Mouse (Mus musculus) forebrain, embryonic 14.5 days (tissue): ENCODE data around the gene Nek8. TPM values are rescaled to one million over a fixed set of nuclear protein-coding genes. Genes with fewer than 3 reads are reported as not detected.

Experiments
- microRNA-seq: library from miRNA; unstranded; fragments of <30 nt; microRNA quantifications from one replicate; pipeline ENCODE4, GENCODE M21; 2016
- polyA plus RNA-seq: library from polyadenylated mRNA; unstranded; fragments of >200 nt; fragmentation: Nextera tagmentation; extraction: Ambion mirVana; gene quantifications from 2 replicates; pipeline ENCODE4 v1.2.1, GENCODE M21; 2014

Gene Nek8
- polyA plus RNA-seq, 1 experiment from 2014 or later = 5.5 TPM

Small RNA genes lying within 50 kb of the gene (microRNA-seq; reads per million reads assigned to microRNA genes)
- not detected for gene Mir7653

Other genes with a start within 250 kb of the Nek8 start
- 140 and 175 TPM in 2 replicates for gene Sez6, start 245.9 kb downstream of the Nek8 start, polyA plus RNA-seq
- 16.5 and 17.0 TPM in 2 replicates for gene Phf12, start 193.9 kb downstream of the Nek8 start, polyA plus RNA-seq
- 36.6 and 38.8 TPM in 2 replicates for gene Dhrs13, start 144.4 kb downstream of the Nek8 start, polyA plus RNA-seq
- 56.2 and 64.6 TPM in 2 replicates for gene Flot2, start 138.7 kb downstream of the Nek8 start, polyA plus RNA-seq
- gene Eral1, start 96.3 kb downstream of the Nek8 start, polyA plus RNA-seq = 36.8 and 40.2 TPM in 2 replicates
- gene Fam222b, start 82.0 kb downstream of the Nek8 start, polyA plus RNA-seq = 22.3 and 23.9 TPM in 2 replicates
- gene Traf4, start 11.1 kb downstream of the Nek8 start, polyA plus RNA-seq = 79.2 and 82.6 TPM in 2 replicates
- gene Tlcd1, start within 50 bp of the Nek8 start, polyA plus RNA-seq = 4.4 and 4.5 TPM in 2 replicates
- gene Rpl23a, start 6.9 kb upstream of the Nek8 start, polyA plus RNA-seq = 1,011 and 1,206 TPM in 2 replicates
- 48.1 and 48.2 TPM in 2 replicates for gene Rab34, start 11.8 kb upstream of the Nek8 start, polyA plus RNA-seq
- 0.55 and 0.73 TPM in 2 replicates for gene Proca1, start 16.7 kb upstream of the Nek8 start, polyA plus RNA-seq
- 82.4 and 90.2 TPM in 2 replicates for gene Sdf2, start 69.1 kb upstream of the Nek8 start, polyA plus RNA-seq
- gene Supt6, start 69.3 kb upstream of the Nek8 start, polyA plus RNA-seq = 17.7 and 21.7 TPM in 2 replicates
- 49.4 and 56.0 TPM in 2 replicates for gene 2610507B11Rik, start 85.1 kb upstream of the Nek8 start, polyA plus RNA-seq
- 0.19 and 0.43 TPM in 2 replicates for gene BC030499, start 114.2 kb upstream of the Nek8 start, polyA plus RNA-seq
- gene Spag5, start 124.9 kb upstream of the Nek8 start, polyA plus RNA-seq = 21.5 and 25.4 TPM in 2 replicates
- 161 and 167 TPM in 2 replicates for gene Aldoc, start 146.3 kb upstream of the Nek8 start, polyA plus RNA-seq
- gene Pigs, start 151.7 kb upstream of the Nek8 start, polyA plus RNA-seq = 46.8 and 51.0 TPM in 2 replicates
- 72.5 and 73.8 TPM in 2 replicates for gene Unc119, start 166.8 kb upstream of the Nek8 start, polyA plus RNA-seq
- not detected in 2 replicates for gene Foxn1, start 209.9 kb upstream of the Nek8 start, polyA plus RNA-seq
- gene Slc13a2, start 245.5 kb upstream of the Nek8 start, polyA plus RNA-seq = not detected in 2 replicates